Mouse (Mus musculus): ENCODE results near the gene Hoxa3.

GRCm38 (mm10) chr6:52173648-52174047 lies 39.5 kb downstream of the Hoxa3 start:
- TF ChIP-seq POLR2A (IDR thresholded peaks at IDR 0.05; ENCODE audit: control insufficient read depth, extremely low read depth, insufficient read depth, low read length, poor library complexity): no peak
- TF ChIP-seq CTCF (IDR thresholded peaks at IDR 0.05; ENCODE audit: borderline replicate concordance, control insufficient read depth, extremely low read depth, insufficient read depth, low read length, poor library complexity): no peak
